Mouse (Mus musculus) heart, embryonic 10.5 days (tissue): ENCODE measurements around the gene Pik3c2b. TPM values are rescaled to one million over a fixed set of nuclear protein-coding genes. Genes with fewer than 3 reads are reported as not detected.

Experiments used
- DNase-seq: peaks from one replicate; pipeline ENCODE4 v3.0.0-alpha.2; 2017; ENCODE audit warnings: low spot score
- H3K27ac ChIP-seq: fragments of 300-500 bp; sonication (generic); 2 replicates; pipeline ENCODE4 v1.5.1; 2016; ENCODE audit warnings: mild to moderate bottlenecking
- H3K27me3 ChIP-seq: fragments of 300-500 bp; sonication (generic); 2 replicates; pipeline ENCODE4 v1.6.1; 2016; ENCODE audit warnings: mild to moderate bottlenecking; ENCODE audit not compliant: poor library complexity, insufficient read depth, severe bottlenecking
- H3K36me3 ChIP-seq: fragments of 300-500 bp; sonication (generic); 2 replicates; pipeline ENCODE4 v1.6.1; 2016; ENCODE audit warnings: mild to moderate bottlenecking, moderate library complexity
- H3K4me1 ChIP-seq: fragments of 300-500 bp; sonication (generic); 2 replicates; pipeline ENCODE4 v1.6.1; 2016; ENCODE audit warnings: mild to moderate bottlenecking
- H3K4me3 ChIP-seq: fragments of 300-500 bp; sonication (generic); 2 replicates; pipeline ENCODE4 v1.5.1; 2016; ENCODE audit warnings: mild to moderate bottlenecking, moderate library complexity
- H3K9me3 ChIP-seq: fragments of 300-500 bp; sonication (generic); 2 replicates; pipeline ENCODE4 v1.6.1; 2016; ENCODE audit warnings: mild to moderate bottlenecking, moderate library complexity
- WGBS: fragments of 180-500 bp; shearing (Covaris S2); methylation state at CpG from one replicate; pipeline ENCODE4 v1.1.7; 2016; 5-methylcytosine and 5-hydroxymethylcytosine counted together
- polyA plus RNA-seq: library from polyadenylated mRNA; unstranded; fragments of >200 nt; fragmentation: Nextera tagmentation; extraction: Ambion mirVana; gene quantifications from 2 replicates; pipeline ENCODE4 v1.2.1, GENCODE M21; 2016

Gene Pik3c2b
- polyA plus RNA-seq, 1 experiment from 2014 or later: 7.9 TPM

DNA sequence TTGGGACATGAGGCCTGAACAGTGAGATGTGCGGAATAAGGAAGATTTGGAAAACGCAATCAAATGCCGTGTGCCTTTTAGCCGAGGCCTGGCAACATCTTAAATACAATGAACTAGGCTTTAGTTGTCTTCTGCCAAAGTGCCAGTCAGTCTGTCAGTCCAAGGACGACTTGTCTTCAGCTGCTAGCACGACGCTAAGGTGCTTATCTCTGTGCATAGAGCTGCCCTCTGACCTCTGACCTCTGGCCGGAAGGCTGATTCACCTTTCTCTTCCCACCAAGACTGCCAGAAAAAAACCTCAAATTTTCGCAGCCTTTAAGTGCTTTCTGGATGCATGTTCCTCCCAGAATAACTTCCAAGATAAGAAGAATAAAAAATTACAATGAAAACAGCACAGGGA is 81.9 kb downstream of the Pik3c2b start:
- whole genome bisulfite sequencing: 43% methylated on average over 9 of the region's 9 CpGs
- Histone ChIP-seq H3K9me3 (no peaks in the 10 kb centered on the region), H3K27me3 (no peaks in the 10 kb centered on the region), H3K27ac (no peak overlapping the region), H3K36me3 (peaks cover 1% of the 10 kb centered on the region; the same call in 1 of the 2 replicates), H3K4me1 (peaks cover 7% of the 10 kb centered on the region; the same call in 1 of the 2 replicates), H3K4me3 (no peak overlapping the region)
- DNase-seq: no peak

DNA sequence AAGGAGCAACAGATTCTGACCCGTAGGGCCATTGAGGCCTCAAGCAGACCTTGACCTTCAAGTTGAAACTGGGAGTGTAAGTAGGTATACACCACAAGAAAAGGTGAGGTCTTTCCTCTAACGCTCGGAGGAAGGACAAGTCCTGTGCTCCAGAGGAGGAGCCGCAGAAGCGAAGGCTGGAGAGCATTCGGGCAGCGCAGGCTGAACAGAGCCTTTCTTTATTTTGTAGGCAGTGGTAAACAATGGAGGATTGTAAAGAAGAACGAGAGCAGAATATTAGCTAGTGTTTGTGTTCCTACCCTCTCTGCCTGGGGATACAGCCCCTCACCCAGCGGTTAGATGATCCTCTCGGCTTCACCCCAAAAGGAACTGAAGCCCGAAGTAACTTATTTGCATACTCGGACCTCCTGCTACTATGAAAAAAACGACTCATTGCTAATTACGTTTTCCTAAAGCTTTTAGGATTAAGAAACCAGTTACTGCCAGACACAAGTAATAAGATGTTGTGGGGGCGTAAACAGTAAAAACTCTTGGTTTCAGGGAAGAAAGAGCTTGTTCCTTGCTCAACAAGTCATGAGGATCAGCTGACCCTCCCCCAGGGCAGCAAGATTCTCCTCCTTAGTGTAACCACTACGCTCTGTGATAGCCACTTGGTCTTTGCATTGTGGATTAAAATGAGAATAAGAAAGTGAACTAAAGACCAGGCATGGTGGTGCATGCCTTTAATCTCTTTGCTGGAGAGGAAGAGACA is 84.2 kb downstream of the Pik3c2b start:
- H3K27me3 ChIP-seq: no peaks in the 10 kb centered on the region
- H3K36me3 ChIP-seq: peaks cover 18% of the 10 kb centered on the region; the same call in 1 of the 2 replicates
- WGBS: 22% methylated on average over 16 of the region's 16 CpGs
- peak overlapping the region; percentile 22 for H3K4me3 ChIP-seq
- peak overlapping the region; percentile 95 for H3K27ac ChIP-seq
- peaks cover 19% of the 10 kb centered on the region for H3K4me1 ChIP-seq
- DNase-seq: no peak
- no peaks in the 10 kb centered on the region for H3K9me3 ChIP-seq

DNA sequence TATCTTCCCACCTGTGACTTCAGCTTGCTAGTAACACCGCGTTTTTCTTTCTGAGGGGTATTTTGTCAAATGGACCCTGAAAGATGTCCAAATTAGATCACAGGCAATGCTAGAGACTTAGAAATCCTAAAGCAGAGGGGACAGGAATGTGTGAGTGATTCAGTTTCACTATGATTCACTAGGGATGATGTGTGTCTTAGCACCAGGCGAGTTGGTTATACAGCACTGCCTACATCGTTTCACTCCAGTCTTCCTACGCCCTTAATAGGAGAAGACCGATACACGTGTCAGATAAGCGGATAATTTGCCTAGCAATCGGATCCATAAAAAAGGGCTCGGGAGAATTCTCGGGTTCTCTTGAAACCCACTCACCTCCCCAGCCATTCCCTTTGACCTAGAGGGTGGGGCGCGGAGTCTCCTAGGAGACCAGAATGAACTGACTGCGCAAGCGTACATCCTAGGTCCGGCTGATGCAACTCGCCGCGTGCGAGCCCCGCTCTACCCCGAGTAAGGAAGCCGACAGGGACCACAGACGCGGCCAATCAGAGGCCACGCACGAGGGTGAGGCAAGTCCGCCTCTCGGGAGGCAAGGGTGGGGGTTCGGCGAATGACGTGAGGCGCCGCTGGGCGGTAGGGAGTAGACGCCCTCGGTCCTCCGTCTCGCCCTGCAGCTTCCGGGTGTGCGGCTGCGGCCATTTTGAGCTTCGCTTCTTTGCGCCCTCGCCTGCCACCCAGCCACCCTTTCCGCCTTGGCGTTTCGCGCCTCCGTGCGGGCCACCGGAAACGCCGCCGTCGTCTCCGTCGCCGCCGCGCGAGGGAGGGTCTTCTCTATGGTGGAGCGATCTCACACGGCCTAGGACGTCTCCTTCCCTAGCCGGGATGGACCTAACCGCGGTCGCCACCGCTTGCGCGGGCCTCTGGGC is 85.4 kb downstream of the Pik3c2b start, which contains the start of gene Ppp1r15b:
TSS of gene Ppp1r15b (plus strand) at position 506 of the 923 bp plus-strand sequence.
- Histone ChIP-seq H3K9me3 (no peaks in the 10 kb centered on the region), H3K36me3 (peaks cover 25% of the 10 kb centered on the region; the same call in 1 of the 2 replicates), H3K4me1 (peaks cover 30% of the 10 kb centered on the region), H3K27me3 (no peaks in the 10 kb centered on the region), H3K27ac (peak within 1 kb of the TSS; percentile 95), H3K4me3 (peak within 1 kb of the TSS; percentile 86)
- under 1% methylated on average over 72 of the region's 72 CpGs for WGBS
- DNase-seq: peak; percentile 100

DNA sequence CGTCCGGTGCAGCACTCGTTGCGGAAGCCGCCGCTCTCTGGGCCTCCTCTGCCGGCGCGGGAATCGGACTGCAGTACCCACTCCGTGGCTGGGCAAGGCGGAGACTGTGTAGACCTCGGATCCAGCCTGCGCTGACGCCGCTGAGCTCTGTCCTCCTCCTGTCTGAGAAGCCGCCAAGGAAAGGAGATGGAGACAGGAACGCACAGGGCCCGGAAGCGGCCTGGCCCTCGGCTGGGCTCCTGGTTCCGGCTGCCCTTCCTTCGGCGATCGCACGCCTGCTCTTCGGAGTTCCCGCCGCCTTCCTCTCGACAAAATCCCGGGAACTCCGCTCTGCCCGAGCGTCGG is 86.1 kb downstream of the Pik3c2b start:
- peaks cover 30% of the 10 kb centered on the region; the same call in 1 of the 2 replicates for H3K36me3 ChIP-seq
- WGBS: under 1% methylated on average over 35 of the region's 35 CpGs
- H3K4me1 ChIP-seq: peaks cover 31% of the 10 kb centered on the region
- H3K9me3 ChIP-seq: no peaks in the 10 kb centered on the region
- H3K27ac ChIP-seq: peak overlapping the region; percentile 95
- H3K4me3 ChIP-seq: peak overlapping the region; percentile 86
- DNase-seq: no peak
- no peaks in the 10 kb centered on the region for H3K27me3 ChIP-seq

DNA sequence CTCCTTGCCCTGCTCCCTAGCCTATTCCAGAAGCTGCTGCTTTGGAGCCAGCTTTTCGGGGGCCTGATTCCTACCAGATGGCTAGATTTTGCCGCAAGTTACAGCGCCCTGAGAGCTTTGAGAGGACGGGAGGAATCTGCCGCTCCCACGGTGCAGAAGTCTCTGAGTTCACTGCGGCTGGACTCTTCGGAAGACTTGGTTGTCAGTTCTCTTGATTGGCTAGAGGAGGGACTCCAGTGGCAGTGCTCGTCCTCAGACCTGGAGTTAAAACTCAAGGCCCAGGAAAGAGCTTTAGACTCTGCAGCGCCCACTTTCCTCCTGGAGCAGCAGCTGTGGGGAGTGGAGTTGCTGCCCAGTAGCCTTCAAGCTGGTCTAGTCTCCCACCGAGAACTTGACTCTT is 86.5 kb downstream of the Pik3c2b start:
- DNase-seq: peak; percentile 81
- H3K36me3 ChIP-seq: peaks cover 34% of the 10 kb centered on the region
- peaks cover 31% of the 10 kb centered on the region for H3K4me1 ChIP-seq
- no peaks in the 10 kb centered on the region for H3K9me3 ChIP-seq
- no peaks in the 10 kb centered on the region for H3K27me3 ChIP-seq
- under 1% methylated on average over 11 of the region's 11 CpGs for WGBS
- peak overlapping the region; percentile 86 for H3K4me3 ChIP-seq
- H3K27ac ChIP-seq: peak overlapping the region; percentile 95

DNA sequence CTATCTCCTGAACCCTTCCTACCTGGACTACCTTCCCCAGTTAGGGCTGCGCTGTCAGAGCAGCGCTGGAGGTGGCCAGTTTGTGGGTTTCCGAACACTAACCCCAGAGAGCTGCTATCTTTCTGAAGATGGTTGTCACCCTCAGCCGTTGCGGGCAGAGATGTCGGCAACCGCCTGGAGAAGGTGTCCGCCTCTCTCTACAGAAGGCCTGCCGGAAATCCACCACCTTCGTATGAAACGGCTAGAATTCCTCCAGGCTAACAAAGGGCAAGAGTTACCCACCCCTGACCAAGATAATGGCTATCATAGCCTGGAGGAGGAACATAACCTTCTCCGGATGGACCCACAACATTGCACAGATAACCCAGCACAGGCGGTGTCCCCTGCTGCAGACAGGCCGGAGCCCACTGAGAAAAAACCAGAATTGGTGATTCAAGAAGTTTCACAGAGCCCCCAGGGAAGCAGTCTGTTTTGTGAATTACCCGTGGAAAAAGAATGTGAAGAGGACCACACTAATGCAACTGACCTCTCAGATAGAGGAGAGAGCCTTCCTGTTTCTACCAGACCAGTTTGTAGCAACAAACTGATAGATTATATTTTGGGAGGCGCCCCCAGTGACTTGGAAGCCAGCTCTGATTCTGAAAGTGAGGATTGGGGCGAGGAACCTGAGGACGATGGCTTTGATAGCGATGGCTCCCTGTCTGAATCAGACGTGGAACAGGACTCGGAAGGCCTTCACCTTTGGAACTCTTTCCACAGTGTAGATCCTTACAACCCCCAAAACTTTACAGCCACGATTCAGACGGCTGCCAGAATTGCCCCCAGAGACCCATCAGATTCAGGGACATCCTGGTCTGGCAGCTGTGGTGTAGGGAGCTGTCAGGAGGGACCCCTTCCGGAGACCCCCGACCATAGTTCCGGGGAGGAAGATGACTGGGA is 87.2 kb downstream of the Pik3c2b start:
- no peak for DNase-seq
- Histone ChIP-seq H3K36me3 (peaks cover 41% of the 10 kb centered on the region), H3K27ac (peak overlapping the region; percentile 95), H3K4me3 (peak overlapping the region; percentile 86), H3K4me1 (peaks cover 31% of the 10 kb centered on the region), H3K9me3 (no peaks in the 10 kb centered on the region), H3K27me3 (no peaks in the 10 kb centered on the region)
- WGBS: 7% methylated on average over 26 of the region's 26 CpGs

DNA sequence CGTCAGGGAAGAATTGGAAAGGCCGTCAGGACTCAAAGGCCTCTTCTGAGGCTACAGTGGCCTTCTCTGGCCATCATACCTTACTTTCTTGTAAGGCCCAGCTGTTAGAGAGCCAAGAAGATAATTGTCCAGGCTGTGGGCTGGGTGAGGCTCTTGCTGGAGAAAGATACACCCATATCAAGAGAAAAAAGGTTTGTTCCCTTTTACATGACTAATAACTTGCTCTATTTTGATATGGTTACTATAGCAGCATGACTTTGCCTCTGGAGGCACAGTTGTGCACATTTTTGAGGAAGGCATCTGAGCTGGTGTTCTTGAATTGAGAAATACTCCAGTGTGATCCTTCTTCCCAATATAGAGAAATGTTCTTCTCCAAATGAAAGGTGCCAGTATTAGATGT is 88.0 kb downstream of the Pik3c2b start:
- Histone ChIP-seq H3K36me3 (peaks cover 49% of the 10 kb centered on the region), H3K27me3 (no peaks in the 10 kb centered on the region), H3K9me3 (no peaks in the 10 kb centered on the region), H3K4me3 (peak overlapping the region; percentile 86), H3K27ac (peak overlapping the region; percentile 95), H3K4me1 (peaks cover 31% of the 10 kb centered on the region)
- WGBS: 12% methylated on average over 2 of the region's 2 CpGs
- DNase-seq: no peak

DNA sequence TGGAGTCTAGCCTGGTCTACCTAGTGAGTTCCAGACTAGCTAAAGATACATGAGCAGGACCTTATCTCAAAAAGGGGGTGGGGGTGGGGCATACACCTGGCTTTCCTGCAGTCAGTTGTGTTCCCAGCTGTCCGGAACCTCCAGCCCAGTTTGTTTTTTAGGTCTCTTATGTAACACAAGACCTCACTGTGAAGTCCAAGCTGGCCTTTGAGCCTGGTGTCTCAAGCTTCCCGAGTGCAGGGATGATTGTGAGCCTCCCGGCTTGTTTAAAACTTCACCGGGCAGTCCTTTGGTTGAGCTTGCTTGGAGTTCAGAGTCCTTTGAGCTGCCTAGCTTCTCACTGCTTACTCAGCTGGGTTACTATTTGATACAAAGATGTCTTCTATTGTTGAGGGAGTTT is 88.6 kb downstream of the Pik3c2b start:
- Histone ChIP-seq H3K9me3 (no peaks in the 10 kb centered on the region), H3K27ac (no peak overlapping the region), H3K36me3 (peaks cover 55% of the 10 kb centered on the region), H3K4me3 (peak overlapping the region; percentile 86), H3K27me3 (no peaks in the 10 kb centered on the region), H3K4me1 (peaks cover 31% of the 10 kb centered on the region)
- no peak for DNase-seq
- WGBS: 24% methylated on average over 4 of the region's 4 CpGs

DNA sequence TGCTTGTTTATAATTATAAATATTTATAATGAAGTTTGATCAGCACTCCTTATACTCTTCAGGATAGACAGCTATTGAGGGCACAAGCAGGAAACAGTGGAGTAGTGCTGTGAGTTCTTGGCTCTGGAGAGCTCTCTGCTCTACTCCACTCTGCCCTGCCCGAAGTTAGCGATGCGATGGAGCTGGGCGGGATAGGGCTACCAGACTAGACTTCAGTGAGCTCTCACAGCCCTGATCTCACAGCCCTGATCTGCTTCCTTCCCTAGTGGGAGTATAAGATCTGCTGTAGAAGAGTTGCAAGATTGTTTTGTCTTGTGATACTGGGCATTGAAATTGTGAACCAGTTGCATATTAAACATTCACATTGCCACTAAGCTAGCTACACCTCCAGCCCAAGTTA is 89.4 kb downstream of the Pik3c2b start:
- 31% methylated on average over 4 of the region's 4 CpGs for WGBS
- H3K9me3 ChIP-seq: no peaks in the 10 kb centered on the region
- peaks cover 63% of the 10 kb centered on the region for H3K36me3 ChIP-seq
- H3K27ac ChIP-seq: no peak overlapping the region
- H3K4me3 ChIP-seq: peak overlapping the region; percentile 86
- peaks cover 29% of the 10 kb centered on the region for H3K4me1 ChIP-seq
- H3K27me3 ChIP-seq: no peaks in the 10 kb centered on the region
- no peak for DNase-seq

DNA sequence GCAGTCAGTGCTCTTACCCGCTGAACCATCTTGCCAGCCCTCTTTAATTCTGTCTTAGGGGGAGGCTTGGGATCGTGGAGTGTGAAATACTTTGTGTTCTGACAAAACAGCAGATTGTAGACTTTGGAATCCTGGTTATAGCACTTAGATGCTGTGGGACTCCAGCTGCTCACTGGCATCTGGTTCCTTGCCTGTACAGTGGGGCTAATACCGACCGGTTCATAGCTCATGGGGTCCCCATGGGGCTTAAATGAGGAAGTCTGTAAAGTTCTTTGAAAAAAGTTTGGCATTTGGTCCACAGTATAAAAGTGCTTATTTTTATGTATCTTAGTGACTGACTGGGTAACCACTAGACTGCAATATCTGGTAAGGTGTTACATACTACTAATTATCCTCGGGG is 90.3 kb downstream of the Pik3c2b start:
- H3K36me3 ChIP-seq: peaks cover 72% of the 10 kb centered on the region
- peak overlapping the region; percentile 86 for H3K4me3 ChIP-seq
- WGBS: 76% methylated on average over 5 of the region's 5 CpGs
- no peaks in the 10 kb centered on the region for H3K9me3 ChIP-seq
- peaks cover 24% of the 10 kb centered on the region for H3K4me1 ChIP-seq
- no peak overlapping the region for H3K27ac ChIP-seq
- H3K27me3 ChIP-seq: no peaks in the 10 kb centered on the region
- DNase-seq: no peak

DNA sequence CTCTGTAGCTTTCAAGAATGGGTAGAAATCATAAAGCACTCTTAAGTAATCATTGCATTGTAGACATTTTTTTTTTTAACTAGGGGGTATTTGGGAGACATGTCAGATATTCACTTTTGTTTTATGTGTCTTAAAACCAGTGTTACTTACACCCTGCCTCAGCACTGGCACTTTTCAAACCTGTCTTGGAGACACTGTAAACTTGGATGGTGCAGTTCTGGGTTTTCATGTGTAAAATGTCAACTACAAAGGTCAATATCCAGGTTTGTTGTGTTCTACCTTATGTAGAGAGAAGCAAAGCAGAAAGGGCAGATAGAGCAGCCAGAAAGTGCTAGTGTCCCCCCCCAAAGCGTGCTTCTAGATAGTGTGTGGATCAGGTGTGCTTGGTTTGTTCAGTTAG is 92.9 kb downstream of the Pik3c2b start:
- no peaks in the 10 kb centered on the region for H3K9me3 ChIP-seq
- peaks cover 77% of the 10 kb centered on the region for H3K36me3 ChIP-seq
- DNase-seq: no peak
- H3K4me1 ChIP-seq: peaks cover 15% of the 10 kb centered on the region; the same call in 1 of the 2 replicates
- 94% methylated on average over 1 of the region's 1 CpGs for WGBS
- H3K4me3 ChIP-seq: no peak overlapping the region
- no peaks in the 10 kb centered on the region for H3K27me3 ChIP-seq
- H3K27ac ChIP-seq: no peak overlapping the region
